Mouse (Mus musculus): ENCODE measurements around the gene Abcd2. TPM values are rescaled to one million over a fixed set of nuclear protein-coding genes. Genes with fewer than 3 reads are reported as not detected.

Gene Abcd2
- 10.0 and 10.9 TPM in 2 replicates for total RNA-seq (2017)

- ATAC-seq (replicated peaks; ENCODE audit: low read depth, poor library complexity, severe bottlenecking), result peak; percentile 89
Observed at GRCm38 (mm10) chr15:91191412-91192222, at the start of gene Abcd2. TSS of gene Abcd2 (minus strand) at chr15:91191799.

DNA sequence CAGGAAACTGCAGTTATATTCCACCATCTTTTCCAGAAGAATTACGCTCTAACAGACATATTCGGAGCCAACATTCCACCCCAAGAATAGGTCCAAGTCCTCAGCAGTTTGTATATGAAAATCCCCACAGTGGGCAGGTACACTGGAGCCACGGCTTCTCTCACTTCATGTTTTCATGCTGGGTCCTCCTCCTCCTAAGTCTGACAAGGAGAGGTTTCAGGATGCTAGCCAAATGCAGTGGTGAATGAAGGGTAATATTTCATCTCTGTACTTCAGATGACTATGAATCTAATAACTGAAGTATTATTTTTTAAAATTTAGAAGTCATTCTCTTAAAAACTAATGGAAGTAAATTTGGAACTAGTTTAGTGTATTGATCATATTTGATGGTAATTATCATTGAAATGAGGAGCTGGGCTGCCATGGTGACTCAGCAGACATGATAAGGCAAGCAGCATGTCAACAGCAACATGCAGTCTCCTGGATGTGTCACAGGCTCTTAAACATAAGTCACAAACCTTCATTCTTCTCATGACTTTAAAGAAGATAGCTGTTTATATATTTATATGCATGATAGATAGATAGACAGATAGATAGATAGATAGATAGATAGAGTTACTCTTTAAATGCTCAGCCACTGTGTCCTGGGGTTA, 49.2 kb upstream of the Abcd2 start:
- ATAC-seq (replicated peaks; ENCODE audit: low read depth, poor library complexity, severe bottlenecking), result no peak

DNA sequence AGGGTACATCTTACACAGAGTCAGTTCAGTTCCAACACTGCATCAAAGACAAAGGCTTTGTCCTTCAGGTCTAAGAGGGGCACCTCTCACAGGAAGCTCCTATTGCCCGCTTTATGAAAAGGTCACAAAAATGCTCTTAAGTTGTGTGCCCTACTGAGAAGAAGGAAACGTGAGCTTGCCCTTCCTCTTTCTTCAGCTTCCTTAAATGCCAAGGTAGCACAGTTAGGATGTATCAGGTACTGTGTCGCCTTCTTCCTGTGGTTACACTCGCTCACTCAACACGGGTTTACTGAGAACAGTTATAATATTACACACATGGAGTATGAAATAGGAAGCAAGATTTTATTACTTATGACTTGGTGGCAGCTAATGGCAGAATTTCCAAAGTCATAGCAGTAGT, 45.7 kb upstream of the Abcd2 start:
- ATAC-seq (replicated peaks; ENCODE audit: low read depth, poor library complexity, severe bottlenecking), result peak; percentile 39; the same call in 1 of the 2 replicates

DNA sequence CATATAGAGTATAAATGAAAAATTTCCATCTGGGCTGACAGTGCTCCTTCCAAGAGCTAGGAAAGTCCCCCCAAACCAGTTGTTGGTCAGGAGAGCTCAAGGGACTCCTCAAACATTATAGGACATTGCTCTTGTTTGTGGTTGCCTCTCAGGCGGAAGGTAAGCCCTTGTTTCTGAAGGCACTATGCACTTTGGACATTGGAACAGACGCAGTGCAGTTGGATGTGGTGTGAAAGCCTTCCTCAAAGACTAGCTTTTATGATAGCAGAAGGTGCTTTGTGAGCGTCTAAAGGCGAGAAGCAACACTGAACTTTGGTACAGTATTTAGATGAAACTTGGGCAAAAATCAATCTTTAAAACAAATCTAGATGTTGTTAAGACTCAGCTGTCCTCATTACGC, 14.9 kb upstream of the Abcd2 start:
- no peak for ATAC-seq (replicated peaks; ENCODE audit: low read depth, poor library complexity, severe bottlenecking)

GRCm38 (mm10) chr15:91203521-91203920, 11.9 kb upstream of the Abcd2 start:
- no peak for ATAC-seq (replicated peaks; ENCODE audit: low read depth, poor library complexity, severe bottlenecking)

- no peak for ATAC-seq (replicated peaks; ENCODE audit: low read depth, poor library complexity, severe bottlenecking)
Observed at GRCm38 (mm10) chr15:91202486-91202885, 10.9 kb upstream of the Abcd2 start.

DNA sequence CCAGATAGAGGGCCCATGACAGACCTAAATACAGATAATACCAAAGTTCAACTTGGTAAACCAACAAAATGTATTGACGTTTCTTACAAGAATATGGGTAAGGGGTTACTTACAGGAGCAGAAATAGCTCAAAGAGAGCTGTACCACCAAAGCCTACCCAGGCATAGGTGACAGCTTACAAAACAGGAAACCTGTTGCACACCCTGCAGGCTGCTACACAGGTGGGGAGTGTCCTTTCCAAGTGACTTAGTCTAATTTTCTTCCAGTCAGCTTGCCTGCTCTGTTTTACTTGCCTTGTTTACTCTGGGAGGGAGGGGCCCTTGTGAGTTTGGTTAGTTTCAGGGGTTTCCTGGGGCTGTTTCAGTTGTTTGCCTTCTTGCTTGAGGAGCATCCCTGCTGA, 9.2 kb upstream of the Abcd2 start:
- no peak for ATAC-seq (replicated peaks; ENCODE audit: low read depth, poor library complexity, severe bottlenecking)

DNA sequence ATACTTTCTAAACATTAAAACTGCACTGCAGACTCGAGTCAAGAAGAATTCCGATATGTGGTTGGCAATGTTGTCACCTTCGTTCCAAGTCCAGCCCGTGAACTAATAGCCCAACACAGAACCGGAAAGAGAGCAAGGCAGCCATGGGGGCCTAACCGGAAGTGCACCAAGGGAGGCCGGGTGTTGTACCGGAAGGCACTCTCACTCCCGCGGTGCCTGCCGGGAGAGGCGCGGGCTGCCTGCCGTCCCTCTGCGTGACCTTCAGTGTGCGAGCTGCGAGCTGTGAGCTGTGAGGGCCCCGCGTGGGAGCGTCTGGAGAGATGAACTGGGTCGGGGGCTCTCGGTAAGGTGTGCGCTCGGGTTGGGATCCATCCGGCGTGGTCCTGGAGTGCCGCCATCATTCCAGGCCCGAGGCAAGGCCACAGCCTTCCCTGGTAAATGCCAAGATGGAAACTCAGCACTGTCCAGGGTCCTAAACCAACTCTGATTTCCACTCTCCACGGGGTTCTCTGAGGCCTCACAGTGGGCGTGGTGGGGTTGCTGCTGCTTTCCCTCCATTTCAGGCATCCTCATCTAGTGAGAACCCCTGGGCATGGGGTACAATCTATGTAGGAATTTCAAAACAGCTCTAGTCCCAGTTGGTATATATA, 7.8 kb upstream of the Abcd2 start, which contains the start of gene CN725425:
Gene CN725425 (plus strand): TSS at position 239 of the 650 bp plus-strand sequence.
- ATAC-seq (replicated peaks; ENCODE audit: low read depth, poor library complexity, severe bottlenecking), result no peak

DNA sequence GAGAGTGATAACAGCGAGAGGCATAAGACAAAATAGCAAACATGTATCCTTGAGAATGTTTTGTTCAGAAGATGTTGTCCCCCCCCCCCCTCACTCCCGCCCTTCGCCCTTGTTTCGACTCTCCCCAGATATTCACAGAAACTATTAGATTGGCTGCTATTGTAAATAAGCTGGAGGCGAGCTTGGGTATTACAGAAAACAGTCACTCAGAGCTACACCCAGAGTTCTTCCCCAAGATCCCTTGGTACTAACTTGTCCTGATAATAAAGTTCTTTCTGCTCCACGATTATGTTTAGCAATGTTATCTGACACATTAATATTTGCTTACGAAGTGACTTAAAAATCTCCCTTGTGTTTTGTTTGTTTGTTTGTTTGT, 612 bp upstream of the Abcd2 start:
- peak; percentile 5; the same call in 1 of the 2 replicates for ATAC-seq (replicated peaks; ENCODE audit: low read depth, poor library complexity, severe bottlenecking)

- ATAC-seq (replicated peaks; ENCODE audit: low read depth, poor library complexity, severe bottlenecking), result no peak
Observed at GRCm38 (mm10) chr15:91190519-91191207, 936 bp downstream of the Abcd2 start.

- no peak for ATAC-seq (replicated peaks; ENCODE audit: low read depth, poor library complexity, severe bottlenecking)
Observed at GRCm38 (mm10) chr15:91190026-91190425, 1.6 kb downstream of the Abcd2 start.

- no peak for ATAC-seq (replicated peaks; ENCODE audit: low read depth, poor library complexity, severe bottlenecking)
Observed at GRCm38 (mm10) chr15:91186358-91186757, 5.2 kb downstream of the Abcd2 start.

GRCm38 (mm10) chr15:91179911-91180622, 11.5 kb downstream of the Abcd2 start:
- no peak for ATAC-seq (replicated peaks; ENCODE audit: low read depth, poor library complexity, severe bottlenecking)

GRCm38 (mm10) chr15:91178656-91179314, 12.8 kb downstream of the Abcd2 start:
- ATAC-seq (replicated peaks; ENCODE audit: low read depth, poor library complexity, severe bottlenecking), result peak; percentile 81

GRCm38 (mm10) chr15:91172193-91172592, 19.4 kb downstream of the Abcd2 start:
- peak; percentile 48 for ATAC-seq (replicated peaks; ENCODE audit: low read depth, poor library complexity, severe bottlenecking)

DNA sequence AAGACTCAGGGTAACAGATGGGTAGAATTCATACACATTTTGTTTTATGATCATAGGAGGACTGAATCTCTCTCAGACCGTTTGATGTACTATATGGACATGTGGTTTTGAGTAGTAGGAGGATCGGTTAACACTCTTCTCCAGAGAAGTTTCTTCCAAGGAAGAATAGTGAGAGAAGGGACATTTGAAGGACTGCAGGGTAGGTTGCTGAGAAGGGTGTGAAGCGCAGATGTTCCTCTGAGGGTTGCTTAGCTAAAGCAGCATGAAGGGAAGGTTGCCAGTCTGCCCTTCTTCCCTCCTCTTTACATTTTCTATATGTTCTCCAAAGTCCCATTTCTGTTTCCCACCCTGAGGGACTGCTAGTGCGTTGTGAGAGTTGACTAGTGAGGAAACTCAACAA, 20.3 kb downstream of the Abcd2 start:
- ATAC-seq (replicated peaks; ENCODE audit: low read depth, poor library complexity, severe bottlenecking), result no peak

DNA sequence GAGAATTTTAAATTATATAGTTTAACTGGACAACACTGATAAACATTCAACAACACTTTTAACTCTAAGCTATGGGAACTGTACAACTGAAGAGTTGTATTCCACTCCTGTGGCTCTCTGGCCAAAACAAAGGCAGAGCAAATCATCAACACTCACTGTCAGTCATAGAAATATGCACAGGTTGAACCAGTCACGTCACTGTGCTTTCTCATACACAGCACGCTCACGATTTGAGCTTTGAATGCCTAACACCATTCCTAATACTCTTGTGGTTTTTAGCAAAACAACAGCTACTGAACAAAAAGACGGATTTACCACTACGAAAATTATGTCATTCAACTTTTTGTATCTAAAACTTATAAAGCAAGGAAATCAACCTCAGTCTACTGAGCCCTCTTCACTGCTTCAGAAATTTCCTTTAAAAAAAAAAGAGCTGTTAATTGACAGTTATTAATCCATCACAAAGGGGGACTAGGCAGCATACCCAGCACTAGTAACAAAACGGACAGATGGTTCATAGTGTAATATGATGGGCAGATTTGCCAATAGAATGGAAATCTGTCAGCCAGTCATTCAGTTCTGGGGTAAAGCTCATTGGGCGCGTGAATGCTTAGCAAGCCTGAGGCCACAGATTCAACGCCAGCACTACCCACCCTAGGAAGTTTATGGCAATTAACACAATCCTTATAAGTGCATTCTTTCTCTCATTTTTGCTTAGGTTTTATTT, 20.8 kb downstream of the Abcd2 start:
- no peak for ATAC-seq (replicated peaks; ENCODE audit: low read depth, poor library complexity, severe bottlenecking)

- peak; percentile 82 for ATAC-seq (replicated peaks; ENCODE audit: low read depth, poor library complexity, severe bottlenecking)
Observed at GRCm38 (mm10) chr15:91167850-91168562, 23.6 kb downstream of the Abcd2 start.
